Mouse (Mus musculus) layer of hippocampus, postnatal 10 days (tissue): Measurements from ENCODE around the gene Gm10803. TPM values are rescaled to one million over a fixed set of nuclear protein-coding genes. Genes with fewer than 3 reads are reported as not detected.
A peak's percentile ranks its signal among the peaks of the same experiment; 100 is the strongest.
"Not testable (repeated sequence)": the region's sequence is repeated elsewhere in the genome, so short reads cannot be mapped to it uniquely, and the experiment has no call there.

Experiments
- DNase-seq, 2 experiments: peaks; one replicate each; pipeline ENCODE4 v3.0.0; 2021; ENCODE audit warnings: low spot score in 2 of 2
- long read RNA-seq: library from polyadenylated mRNA; stranded (forward); transcript quantifications from one replicate; pipeline ENCODE4 v2.0.0, GENCODE M21; 2023
- total RNA-seq, 2 experiments: library from RNA; stranded (reverse); gene quantifications; 2 replicates each; pipeline ENCODE4 v1.2.3; 2021

The Gm10803 gene
- not detected for total RNA-seq
- long read RNA-seq, result 0 reads

DNA sequence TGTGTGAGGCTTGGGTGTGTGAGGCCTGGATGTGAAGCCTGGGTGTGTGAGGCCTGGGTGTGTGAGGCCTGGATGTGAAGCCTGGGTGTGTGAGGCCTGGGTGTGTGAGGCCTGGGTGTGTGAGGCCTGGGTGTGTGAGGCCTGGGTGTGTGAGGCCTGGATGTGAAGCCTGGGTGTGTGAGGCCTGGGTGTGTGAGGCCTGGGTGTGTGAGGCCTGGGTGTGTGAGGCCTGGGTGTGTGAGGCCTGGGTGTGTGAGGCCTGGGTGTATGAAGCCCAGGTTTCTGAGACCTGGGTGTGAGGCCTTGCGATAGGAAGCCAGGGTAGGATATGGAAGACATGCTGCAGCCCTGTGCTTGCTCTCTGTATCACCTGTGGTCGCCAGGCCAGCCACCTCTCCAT lies at the start of gene Gm10803:
Gm10803 (plus strand) TSS at position 301 of the 400 bp plus-strand sequence.
- not testable (repeated sequence) for DNase-seq

DNA sequence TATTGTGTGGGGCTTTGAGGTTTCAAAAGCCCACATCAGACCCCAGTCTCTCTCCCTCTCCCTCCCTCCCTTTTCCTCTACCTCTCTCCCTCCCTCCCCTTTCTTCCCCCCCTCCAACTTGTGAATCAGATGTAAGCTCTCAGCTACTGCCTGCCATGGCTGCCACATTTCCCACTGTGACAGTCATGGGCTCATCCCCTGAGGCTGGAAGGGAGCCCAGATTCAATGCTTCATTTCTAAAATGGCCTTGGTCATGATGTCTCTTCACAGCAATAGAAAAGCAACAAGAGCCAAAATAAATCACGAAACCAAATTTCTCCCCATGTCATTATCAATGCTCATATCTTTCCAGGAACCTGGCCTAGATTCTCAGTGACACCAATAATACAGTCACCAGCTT lies 49.5 kb upstream of the Gm10803 start:
- no peak for DNase-seq

DNA sequence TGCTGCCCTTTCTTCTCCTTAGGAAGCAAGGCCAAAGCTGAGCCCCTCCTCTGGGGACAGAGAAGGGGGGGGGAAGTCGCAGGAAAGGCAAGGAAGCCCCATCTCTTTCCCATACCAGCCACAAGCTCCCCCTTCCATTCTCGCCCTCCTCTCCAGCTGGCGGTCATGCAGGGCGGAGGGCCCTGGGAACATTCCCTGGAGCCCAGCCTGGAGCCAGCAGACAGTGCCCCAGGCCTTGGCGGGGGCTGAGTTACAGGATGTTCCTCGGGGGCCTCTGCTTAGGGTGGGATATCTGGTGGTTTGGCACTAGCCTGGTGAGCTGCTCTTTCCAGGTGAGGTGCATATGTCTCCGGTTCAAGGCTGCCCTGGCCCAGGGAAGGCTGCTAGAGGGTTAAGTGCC lies 48.2 kb upstream of the Gm10803 start:
- no peak for DNase-seq

DNA sequence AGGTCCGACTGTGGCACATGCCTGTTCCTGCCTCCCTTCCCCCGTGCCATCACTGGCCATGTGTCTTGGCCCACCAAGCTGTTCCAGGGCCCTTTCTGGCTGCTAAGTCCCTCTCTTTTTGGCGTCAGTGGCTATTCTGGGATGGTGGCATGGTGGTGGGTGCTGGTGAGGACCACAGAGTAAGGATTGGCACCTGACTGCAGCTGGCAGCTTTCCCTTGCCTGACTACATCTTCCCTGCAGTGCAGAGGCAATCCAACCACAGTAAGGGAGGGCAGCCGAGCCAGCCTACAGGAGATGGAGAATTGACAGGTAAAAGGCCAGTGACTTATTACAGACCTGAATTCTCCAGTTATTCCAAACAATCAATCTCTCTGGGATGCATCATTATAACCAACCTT lies 45.1 kb upstream of the Gm10803 start:
- no peak for DNase-seq

GRCm38 (mm10) chr2:93521042-93521441 lies 39.3 kb upstream of the Gm10803 start:
- DNase-seq, result peak; percentile 61 to 73

DNA sequence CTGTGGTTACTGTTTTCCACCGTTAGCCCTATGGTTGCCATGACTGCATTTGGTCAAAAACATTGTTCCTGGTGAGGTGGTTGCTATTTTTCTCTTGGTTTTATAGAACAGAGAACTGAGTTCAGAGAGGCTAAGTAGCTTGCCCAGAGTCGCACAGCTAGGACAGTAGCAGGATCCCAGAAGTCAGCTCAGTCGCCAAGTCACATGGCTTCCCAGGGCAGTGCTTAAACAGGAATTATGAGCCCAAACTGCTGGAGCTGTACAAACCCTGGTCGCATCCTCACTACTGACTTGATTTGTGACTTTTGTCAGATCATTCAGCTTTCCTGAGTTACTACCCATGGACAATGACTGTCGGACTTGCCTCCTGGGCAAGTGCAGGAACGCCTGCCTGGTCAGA lies 38.8 kb upstream of the Gm10803 start:
- DNase-seq, result no peak

GRCm38 (mm10) chr2:93522005-93522404 lies 38.4 kb upstream of the Gm10803 start:
- no peak for DNase-seq

DNA sequence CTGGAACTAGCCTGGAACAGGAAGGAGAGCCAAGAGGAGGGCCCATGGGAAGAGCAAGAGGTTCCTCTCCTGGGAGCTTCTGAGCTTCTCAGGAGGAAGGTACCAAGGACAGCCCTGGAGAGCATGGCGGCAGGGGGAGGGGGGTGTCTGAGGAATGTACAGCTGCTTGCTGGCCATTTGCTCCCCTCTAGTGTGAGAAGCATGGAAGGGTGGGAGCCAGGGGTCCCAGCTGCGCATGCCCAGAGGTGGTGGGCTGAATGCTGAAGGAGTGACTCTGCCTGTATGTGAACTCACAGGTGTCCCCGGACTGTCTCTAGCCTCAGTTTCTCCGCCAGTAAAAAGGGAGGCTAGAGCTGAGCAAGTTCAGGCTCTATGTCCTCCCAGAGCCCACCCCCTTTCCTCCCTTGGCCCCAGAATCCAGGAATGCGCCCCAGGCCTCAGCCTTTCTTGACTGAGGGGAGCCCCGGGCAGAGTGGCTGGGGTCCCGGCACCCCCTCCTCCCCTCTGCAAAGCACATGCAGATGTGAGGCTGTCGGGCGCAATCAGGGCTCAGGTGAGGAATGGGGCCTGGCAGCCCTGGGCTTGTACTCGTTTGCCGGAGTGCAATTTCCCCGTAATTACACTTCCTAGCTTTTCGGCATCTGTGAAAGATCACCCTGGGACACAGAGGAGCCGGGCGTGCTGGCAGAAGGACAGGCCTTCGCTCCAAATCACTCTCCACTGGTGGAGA lies 35.2 kb upstream of the Gm10803 start:
- DNase-seq, result no peak

- no peak for DNase-seq
Observed at GRCm38 (mm10) chr2:93529602-93530001, 30.8 kb upstream of the Gm10803 start.

GRCm38 (mm10) chr2:93533891-93534290 lies 26.5 kb upstream of the Gm10803 start:
- DNase-seq, result no peak

DNA sequence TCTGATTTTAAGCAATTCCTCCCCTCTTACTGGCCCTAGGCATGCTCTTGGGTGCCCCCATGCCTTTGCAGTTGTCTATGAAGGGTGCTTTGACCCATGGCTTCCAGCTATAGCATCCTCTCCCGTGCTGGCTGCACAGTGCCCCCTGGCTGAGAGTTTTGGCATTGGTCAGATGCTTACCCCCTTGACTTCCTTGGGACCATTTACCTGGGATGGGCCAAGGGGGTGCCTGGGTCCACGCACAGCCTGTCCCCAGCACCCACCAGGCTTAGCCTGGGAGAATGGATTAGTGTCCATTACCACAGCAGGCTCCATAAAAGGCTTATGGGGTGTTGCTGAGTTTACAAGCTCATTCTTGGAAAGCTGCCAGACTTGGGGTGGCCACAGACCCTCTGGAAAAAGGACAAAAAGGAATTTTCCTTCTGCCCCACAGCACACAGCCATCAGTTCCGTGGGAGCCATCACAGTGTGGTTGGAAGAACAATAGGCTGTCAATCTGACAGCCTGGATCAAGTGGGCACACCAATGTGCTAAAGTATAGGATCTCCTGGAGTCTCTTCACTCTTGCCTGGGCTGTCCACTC lies 22.9 kb upstream of the Gm10803 start:
- no peak for DNase-seq

GRCm38 (mm10) chr2:93538140-93538539 lies 22.2 kb upstream of the Gm10803 start:
- no peak for DNase-seq

GRCm38 (mm10) chr2:93541771-93542170 lies 18.6 kb upstream of the Gm10803 start:
- no peak for DNase-seq

GRCm38 (mm10) chr2:93552676-93553521 lies 7.5 kb upstream of the Gm10803 start:
- DNase-seq, result no peak

GRCm38 (mm10) chr2:93553905-93554304 lies 6.5 kb upstream of the Gm10803 start:
- DNase-seq, result no peak

DNA sequence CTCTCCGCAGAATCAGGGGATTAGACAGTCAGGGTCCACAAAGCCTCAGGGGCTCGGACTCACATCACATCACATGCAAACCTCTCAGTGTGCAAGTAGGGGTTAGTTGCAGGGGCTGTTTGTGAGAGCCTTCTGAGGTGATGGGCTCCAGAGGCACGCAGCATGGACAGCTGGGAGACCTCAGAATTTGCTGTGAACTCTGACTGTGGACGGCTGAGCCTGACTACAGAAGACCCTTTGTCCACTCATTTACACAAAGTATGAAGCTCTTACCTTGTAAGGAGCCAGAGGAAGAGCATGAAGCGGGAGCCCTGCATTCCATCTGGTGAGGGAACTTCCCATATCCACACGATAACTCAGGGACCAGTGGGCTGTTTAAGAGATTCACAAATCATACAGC lies 5.3 kb downstream of the Gm10803 start:
- DNase-seq, result no peak

GRCm38 (mm10) chr2:93567675-93568074 lies 7.3 kb downstream of the Gm10803 start:
- DNase-seq, result peak; percentile 30 to 43

DNA sequence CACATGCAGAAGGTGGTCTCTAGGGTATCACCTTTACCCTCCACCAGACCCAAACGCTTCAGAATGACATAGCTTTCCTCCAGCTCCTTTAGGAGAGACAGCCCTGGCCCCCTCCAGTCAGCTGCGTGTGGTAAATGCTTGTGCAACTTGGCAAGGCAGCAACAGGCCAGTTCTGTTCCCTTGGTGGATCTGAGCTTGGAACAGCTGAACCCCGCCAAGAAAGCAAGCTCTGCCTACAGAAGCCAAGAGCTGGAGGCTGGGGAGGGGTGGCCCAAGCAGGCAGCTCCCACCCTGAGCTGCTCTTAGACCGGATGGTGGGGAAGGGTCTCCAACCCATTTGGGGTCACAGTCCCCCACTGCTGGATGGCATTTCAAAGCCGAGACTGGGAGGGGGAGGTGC lies 12.2 kb downstream of the Gm10803 start:
- peak; percentile 35 to 37 for DNase-seq

DNA sequence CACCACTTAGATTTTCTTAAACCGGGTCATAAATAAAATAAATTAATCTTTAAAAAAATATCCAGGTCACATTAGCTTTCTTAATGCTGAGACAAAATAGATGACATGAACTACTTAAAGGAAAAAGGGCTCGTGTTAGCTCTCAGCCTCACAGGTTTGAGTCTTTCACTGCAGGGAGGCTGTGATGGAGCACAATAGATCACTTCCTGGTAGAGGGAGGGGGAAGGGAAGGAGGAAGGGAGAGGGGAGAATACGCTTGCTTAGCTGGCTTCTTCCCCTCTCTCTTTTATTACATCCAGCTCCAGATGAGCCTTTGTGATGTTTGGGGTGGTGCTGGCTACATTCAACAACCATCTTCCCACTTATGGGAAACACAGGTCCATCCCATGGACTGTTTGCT lies 20.9 kb downstream of the Gm10803 start:
- no peak for DNase-seq

DNA sequence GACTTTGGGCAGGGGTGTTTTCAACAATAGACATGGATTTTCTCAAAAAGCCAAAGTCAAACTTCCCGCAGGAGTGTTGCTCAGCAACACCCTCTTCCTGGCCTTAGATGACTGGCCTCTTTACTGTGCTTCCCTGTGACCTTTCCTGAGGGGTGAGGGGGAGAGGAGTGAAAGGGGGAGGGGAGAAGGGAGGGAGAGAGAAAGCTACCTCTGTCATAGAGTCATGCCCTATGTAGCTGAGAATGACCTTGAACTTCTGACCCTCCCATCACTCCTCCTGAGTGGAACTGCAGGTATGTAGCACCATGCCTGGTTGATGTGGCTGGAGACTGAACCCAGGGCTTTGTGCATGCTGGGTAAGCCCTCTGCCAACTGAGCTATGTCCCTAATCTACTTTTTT lies 25.5 kb downstream of the Gm10803 start:
- no peak for DNase-seq

DNA sequence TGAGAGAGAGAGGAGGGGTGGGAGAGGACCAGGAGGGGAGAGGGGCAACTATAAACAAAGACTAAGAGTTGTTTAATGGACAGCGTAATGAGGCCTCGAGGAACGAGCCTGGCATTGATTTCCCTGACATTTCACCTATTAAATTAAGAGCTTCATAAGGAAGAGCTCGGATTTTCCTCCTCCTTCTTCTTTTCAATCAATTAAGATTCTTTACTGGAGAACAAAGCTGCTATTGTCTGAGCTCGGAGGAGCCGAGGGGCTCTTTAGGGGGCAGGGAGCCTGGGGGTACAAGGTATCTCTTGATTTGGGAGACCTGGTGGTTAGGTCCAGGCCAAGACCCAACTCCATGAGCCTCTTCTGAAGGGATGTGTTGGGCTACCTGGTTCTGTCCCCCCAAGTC lies 27.1 kb downstream of the Gm10803 start:
- DNase-seq, result no peak

GRCm38 (mm10) chr2:93589875-93590274 lies 29.5 kb downstream of the Gm10803 start:
- no peak for DNase-seq
